Mouse (Mus musculus) left cerebral cortex, postnatal 14 days (tissue): ENCODE results near the gene Iqch. TPM values are rescaled to one million over a fixed set of nuclear protein-coding genes. Genes with fewer than 3 reads are reported as not detected.

Source experiments
- DNase-seq, 2 experiments: peaks; one replicate each; pipeline ENCODE4 v3.0.0; 2021 to 2022; ENCODE audit warnings: low spot score in 2 of 2, mixed read lengths in 1 of 2
- intact Hi-C: fragments of 180-260 bp; cut with DNase I; formaldehyde crosslinking; loops from one replicate; pipeline ENCODE4 v1.15.1; 2025
- total RNA-seq, 2 experiments: library from RNA; stranded (reverse); gene quantifications; 2 replicates each; pipeline ENCODE4 v1.2.3; 2021

Iqch gene
- total RNA-seq, 2 experiments from 2014 or later: 0.19 TPM; not detected in 1

DNA sequence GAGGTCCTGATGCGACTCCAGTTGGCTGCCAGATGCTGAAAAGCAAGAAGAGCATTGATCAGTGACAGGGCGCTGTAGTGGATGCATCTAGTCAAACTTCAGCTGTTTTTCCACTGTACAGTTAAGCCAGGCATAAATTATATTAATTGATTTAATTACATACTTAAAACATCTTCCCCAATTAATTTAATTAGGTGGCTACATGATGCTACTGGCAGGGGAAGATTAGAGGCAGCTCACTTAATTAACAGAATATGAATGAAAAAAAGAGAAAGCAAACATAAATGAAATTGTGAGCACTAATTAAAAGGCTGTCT is 78.4 kb downstream of the Iqch start:
- intact Hi-C loops: no loop called here
- DNase-seq: no peak

DNA sequence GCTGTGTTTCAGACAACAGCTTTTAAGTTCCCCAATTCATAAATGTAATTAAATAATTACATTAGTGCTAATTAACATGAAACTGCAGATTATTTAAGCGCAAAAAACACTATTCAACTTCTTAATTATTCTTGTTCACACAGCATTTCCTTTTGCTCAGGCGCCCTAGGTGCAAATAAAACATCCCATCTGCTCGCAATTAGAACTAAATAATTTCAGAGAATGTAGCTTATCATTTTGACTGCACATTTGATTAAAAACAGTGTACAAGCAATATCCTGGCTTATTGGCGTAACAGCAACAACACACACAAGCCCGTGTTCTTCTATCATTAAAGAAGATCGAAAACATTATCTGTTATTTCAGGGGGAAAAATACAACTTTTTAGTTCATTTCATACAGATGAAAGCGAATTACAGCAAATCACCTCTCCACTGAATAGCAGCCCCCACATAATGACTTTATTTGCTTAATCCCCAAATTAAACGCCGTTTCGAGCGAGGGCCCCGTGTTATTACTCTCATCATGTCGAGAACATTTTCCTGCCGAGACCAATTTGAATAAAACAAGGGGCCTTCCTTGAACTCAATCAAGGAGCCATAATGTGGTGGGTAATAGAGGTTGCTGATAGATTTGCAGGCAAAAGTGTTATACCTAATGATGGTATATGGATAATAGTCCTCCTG is 78.9 kb downstream of the Iqch start:
- DNase-seq: no peak
- intact Hi-C loops: no loop called here

DNA sequence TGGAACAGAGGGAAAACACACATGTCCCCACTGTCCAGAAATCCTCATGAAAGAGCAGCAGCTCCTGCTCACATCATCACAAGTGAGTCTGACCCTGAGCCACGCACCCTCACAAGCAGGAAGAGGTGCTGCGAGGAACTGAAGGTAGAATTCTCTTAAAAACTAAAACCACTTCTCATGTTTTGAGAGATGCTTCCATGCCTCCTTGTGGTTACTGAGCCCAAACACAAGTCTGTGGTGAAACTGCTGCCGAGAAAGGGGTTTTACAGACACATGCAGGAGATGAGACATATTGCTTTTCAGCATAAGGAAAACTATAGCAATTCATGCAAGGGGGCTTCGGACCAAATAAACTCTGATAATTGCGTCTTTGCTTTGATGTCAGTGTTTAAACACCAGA is 89.4 kb downstream of the Iqch start:
- no peak for DNase-seq
- intact Hi-C loops: loop anchor here (5.0 kb wide), 1 partner anchor 376 kb away; no protein-coding TSS in a partner anchor

DNA sequence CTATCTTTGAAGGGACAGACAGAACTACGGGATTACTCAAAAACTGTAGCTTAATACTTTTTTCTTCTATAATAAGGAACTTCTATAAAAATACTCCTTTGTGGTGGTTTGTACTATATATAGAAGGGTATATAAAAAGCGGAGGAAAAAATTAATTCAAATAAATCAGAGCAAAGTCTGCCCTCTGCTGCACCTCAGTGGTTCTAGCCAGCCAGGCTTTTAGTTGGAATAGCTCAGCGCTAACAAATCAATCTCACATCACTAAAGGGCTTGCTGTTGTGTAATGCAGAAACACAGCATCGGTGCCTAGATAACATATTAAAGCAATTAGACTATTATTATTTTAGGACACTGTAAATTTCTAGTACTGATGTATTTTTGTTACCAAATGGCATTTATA is 91.3 kb downstream of the Iqch start:
- intact Hi-C loops: loop anchor here (5.0 kb wide), 1 partner anchor 374 kb away; no protein-coding TSS in a partner anchor
- no peak for DNase-seq

DNA sequence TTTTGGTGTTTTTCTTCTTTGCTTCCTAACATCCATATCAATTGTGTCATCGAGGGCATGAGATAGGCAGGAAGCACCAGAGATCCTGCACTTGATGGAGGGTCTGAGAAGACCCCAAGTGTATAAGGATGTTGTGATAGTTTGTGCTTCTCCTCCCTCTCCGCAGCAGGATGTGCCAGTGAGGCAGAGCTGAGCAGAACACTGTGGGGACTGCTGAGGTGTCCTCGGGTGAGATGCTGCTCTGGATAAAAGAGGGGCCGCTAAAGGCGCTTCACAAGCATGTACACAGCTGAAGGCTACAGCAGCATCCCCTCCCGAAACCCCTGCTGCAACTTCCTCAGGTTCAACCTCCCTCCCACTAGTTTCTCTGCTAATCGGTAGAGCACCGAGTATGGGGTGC is 95.2 kb downstream of the Iqch start:
- intact Hi-C loops: no loop called here
- no peak for DNase-seq

DNA sequence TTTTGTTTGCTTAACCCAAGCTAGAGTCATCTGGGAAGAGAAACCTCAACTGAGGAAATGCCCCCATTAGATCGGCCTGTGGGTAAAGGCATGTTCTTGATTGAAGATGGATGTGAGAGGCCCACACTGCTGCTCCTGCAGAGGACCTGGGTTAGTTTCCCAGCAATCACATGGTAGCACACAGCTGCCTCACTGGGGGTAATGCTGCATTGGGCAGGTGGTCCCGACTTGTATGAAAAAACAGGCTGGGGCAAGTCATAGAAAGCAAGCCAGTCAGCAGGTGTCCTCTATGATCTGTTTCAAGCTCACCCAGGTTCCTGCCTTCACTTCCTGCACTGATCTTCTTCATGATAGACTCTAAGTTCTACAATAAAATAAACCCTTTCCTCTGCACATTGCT is 98.4 kb downstream of the Iqch start:
- intact Hi-C loops: no loop called here
- no peak for DNase-seq

DNA sequence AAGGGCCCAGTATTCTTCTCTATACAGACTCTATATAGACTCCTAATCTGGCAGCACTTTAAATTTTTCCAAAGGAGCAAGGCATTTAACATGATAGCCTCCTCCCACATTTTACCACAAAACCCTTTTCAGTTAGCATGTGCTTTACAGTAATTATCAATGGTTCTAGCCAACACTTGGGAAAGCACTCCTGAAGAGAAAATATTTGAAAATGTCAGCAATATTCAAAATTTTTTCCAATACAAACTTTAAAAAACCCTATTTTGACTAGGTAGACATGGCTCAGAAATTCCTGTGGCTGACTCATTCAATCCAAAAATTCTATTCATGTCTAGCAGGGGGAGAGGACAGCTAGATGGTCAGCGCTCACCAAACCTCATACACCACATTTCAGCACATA is 100.8 kb downstream of the Iqch start:
- no peak for DNase-seq
- intact Hi-C loops: no loop called here

DNA sequence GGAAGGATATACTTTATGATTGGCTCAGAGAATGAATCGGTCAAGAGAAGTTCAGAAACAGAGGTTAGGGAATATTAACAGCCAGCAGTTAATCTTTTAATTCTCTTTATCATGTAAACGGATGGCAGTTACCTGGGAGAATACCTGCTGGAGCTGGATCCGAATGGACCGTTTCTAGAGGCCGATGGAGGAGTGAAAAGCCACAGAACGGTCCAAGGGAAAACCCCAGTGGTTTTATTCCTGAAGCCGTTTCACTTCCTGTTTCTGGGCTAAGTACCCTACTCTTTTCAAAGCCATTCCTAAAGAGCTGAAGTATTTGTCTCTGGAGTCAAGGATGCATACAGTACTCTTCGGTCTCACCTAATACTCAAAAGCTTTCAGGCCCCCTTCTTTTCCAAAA is 102.4 kb downstream of the Iqch start:
- intact Hi-C loops: no loop called here
- no peak for DNase-seq

DNA sequence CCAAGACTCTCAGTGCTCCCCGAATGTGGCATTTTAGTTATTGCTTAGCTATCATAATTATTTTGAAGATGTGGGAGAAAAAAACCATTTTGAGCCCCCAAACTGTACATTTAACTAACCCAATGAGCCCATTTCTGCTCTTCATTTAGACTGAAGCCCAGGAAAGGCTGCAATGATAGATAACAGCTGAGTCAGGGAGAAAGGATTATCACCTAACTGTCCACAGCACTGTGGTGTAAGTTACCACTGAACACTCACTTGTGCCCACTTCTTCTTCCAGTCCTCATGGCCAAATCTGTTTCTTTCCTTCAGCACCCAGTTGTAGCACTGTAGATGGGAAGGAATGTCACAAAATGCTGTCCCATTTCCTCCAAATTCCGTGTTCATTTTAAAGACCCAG is 106.5 kb downstream of the Iqch start:
- intact Hi-C loops: no loop called here
- no peak for DNase-seq

DNA sequence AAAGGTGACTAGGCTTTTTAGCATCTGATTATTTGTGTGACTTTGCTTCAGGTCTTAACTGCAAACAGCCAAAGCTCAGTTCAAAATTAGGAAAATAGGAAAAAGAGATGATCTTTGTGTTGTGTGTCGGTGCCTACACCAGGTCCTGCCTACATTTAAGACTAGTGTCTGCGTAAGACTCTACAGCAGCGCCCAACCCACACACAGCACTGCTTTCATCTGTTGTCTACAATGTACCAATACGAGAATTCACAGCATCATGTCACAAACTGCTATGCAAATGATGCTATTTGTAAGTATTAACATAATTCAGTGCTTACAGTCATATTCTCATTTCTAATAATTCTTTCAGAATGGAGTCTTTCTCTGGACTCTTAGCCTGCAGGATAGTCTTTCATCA is 108.5 kb downstream of the Iqch start:
- DNase-seq: no peak
- intact Hi-C loops: no loop called here

DNA sequence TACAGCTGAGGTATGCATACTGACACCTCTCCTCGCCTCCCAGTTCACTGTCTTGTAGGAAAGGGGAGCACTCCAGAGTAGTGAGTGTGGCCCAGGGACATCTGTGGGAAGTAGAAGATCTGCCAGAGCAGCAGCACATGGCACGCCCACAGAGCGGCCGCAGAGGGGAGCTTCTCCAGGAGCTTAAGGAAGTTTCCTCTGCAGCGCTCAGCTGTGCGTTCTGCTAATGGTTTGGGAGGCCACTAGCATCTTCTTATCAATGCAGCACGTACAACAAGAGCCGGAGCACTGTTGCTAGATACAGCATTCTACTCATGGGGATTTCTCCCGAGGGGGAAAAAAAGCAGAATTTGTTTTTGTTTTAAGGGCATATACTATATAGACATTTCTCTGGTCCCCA is 110.0 kb downstream of the Iqch start:
- no peak for DNase-seq
- intact Hi-C loops: no loop called here

DNA sequence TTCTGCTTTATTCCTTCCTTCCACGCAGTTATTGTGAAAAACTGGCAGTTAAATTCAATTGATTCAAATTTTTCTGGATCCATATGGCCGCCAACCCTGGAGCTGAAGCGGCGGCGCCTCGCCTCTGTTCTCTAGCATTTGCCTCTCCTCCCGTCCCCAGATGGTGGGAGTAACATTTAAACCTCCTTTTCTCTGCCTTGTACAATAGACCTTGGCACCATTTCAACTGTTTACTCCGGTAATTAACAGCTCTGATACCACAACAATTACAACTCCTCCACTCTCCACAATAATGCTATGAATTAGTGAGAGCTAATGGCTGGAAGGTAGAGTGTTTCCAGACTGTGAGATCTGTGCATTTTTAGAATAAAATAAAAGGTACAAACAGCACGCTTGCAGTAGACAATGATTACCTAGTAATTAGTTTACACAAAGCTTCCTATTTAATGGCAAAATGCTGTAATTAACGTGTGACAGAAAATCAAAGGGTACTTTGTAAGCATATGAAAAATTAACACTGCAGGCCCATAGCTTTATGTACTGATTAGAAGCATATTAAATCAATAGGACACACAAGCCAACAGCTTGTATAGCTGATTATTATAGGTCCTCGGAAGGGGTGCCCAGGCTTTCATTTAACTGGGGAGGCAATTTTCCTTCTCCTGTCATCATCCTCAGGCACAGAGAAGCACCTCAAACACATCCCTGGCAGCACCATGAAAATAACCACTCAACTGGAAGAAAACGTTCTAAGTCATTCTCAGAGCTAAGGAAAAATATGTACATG is 111.6 kb downstream of the Iqch start:
- intact Hi-C loops: no loop called here
- peak in 1 of 2 experiments; percentile 11 for DNase-seq

DNA sequence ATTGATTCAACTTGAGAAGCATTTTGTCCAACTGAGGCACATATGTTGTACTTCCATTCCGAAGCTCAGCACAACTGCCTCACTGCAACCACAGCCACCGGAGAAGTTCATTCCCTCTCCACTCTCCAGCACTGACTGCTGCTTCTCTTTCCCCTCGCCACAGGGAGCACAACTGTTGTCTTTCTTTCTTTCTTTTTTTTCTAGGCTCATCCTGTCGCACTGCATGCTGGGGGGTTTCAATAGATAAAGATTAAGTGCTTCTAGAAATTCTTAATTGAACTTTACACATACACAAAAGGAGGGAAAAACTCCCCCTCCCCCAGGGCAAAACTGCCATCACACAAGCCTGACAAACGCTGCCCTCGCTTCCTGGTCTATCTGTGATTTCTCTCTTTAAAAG is 113.1 kb downstream of the Iqch start:
- intact Hi-C loops: no loop called here
- DNase-seq: no peak

DNA sequence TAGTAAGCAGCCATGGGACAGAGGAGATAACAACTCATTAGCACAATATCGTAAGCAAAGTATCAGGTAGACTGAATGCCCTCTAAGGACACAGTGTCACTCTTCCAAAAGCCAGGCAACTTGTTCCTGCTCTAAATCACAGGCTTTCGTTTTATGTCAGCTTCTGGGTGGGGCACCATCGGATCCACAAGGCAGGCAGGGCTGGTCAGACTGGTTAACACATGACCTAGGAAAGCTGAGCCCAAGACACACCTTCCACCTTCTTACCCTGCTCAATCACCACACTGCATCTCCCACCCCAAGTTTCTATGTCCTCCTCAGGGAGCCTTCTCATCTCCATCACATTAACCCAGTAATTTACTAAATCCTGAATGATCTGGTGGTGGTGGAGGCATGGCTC is 136.7 kb downstream of the Iqch start:
- intact Hi-C loops: no loop called here

DNA sequence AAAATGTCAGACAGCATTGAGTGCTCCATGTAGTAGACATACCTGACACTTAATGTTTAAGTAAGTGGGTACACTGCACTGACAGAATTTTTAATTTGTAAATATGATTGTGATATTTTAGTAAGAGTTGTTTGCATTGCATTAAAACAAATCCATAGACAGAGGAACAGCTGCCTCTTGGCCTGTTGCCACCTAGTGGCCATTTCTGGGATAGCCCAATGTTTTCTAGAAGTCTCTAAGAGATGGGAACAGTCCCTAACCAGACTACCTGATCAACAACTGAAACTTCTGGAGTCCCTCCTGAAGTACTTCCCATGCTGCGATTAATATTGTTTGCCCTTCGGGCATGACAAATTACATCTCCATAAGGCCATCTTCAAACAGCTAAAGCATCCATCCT is 140.0 kb downstream of the Iqch start:
- intact Hi-C loops: loop anchor here (2.0 kb wide), 1 partner anchor 325 kb away; no protein-coding TSS in a partner anchor
- peak; percentile 82 to 91 for DNase-seq

More for the DNA sequence above, 136.7 kb downstream of the Iqch start:
- no peak for DNase-seq

DNA sequence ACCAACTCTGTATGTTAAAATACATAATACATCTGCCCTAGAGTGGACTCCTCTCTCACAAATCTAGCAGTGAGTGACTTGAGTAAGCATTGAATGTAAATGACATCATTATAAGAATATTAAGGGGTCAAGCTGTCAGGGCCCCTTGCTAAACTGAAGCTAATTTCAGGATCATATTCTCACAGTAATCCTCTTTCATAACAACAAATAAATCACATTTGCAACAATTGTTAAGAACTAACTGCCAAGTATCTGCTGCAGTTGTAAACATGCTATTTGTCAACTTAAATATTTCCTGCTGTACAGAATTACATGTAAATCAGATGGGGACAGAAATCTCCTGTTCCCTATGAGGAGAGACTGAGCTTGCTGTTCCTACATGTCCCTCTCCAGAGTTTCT is 145.9 kb downstream of the Iqch start:
- intact Hi-C loops: no loop called here
- DNase-seq: no peak

DNA sequence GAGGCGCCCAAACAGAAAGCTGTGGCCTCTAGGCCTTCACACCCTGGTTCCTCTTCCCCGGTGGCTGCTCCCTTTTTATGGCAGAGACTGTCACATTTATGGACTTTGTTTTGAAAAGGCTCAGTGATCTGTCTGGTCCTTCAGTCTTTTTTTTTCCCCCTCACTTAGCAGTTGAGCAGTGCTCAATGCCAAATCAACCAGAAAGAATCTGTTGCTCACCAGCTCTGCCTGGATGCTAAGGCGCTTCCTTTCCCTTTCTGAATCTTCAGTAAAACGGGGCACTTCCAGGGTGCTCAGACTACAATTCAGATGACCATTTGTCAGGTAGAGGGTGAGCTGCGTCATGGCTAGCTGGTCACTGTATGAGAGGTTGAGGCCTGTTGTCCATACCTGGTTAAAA is 148.0 kb downstream of the Iqch start:
- intact Hi-C loops: no loop called here
- no peak for DNase-seq

DNA sequence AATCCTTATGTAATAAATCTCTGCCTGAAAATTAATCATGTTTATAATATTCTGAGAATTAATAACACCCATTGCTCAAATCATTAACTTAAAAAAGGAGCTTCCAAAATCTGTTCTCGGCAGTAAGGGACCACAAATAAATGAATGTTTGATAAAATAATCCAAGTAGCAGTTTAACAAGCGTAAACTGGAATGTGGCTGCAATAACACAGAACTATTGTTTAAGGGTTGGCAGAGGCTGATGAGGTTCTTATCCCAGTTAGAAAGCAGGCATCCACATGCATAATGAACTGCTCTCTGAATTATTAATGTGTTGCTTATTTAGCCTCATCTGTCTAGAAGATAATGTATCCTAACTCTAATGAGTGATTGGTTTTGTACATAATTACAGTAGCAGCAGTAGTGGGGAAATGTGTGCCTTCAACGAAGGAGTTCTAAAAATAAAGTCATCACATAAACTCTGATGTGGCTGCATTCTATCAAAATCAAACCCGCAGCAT is 151.7 kb downstream of the Iqch start:
- DNase-seq: no peak
- intact Hi-C loops: no loop called here

DNA sequence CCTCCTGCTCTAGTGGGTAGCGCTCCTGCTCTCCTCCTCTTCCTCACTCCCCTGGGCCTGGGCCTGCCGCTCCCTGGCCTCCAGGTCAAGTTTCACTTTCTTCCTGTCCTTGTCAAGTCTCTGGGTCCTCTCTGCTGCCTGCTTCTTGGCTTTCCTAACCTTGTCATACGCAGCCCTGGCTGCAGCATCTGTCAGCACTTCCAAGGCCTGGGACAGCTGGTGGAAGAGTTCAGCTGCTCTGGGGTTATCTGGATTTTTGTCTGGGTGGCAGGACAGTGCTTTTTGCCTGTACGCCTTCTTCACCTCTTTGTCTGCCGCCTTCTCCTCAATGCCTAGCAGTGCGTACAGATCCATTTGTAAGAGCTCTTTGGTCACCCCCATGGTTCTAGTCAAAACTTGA is 158.6 kb downstream of the Iqch start:
- no peak for DNase-seq
- intact Hi-C loops: no loop called here

DNA sequence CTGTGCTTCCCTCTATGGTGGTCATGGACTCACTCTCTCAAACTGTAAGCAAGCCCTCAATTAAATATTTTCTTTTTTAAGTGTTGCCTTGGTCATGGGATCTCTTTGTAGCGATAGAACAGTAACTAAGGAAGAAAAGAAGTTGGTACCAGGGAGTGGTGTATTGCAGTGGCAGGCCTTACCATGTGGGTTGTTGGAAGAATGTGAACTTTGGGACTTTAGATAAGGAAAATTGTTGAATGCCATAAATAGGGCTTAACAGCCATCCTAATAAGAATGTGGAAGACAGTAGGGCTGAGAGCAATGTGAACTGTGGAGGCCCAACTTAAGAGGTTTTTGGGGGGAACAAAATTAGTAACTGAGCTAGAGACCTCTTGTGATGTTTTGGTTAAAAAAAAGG is 171.6 kb downstream of the Iqch start:
- no peak for DNase-seq
- intact Hi-C loops: no loop called here

DNA sequence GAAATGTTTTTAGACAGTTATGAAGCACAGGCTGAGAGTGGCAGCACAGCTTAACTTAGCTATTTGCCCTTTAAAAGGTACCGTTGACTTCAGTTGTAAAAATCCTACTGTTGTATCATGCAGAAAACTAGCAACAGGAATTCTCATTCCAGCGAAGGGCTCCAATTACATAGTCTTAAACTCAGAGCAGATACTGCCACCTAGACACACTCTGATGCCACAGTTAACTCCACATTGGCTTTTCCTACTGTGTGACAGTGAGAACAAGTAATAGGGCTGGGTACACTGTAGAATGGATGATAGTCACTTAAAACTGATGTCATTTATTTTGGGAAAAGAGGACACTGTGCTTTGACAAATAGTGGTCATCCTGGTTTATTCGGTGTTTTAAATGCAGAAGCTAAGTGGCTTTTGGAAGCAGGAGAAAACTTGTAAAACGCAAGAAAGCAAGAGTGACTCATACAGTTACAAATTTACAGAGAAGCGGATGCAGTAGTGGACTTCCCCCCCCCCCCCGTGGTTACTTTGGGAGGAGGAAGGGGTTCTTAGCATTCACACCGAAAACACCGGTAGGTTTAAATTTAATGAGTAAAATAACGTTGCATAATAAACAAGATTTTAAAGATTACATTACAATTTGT is 181.1 kb downstream of the Iqch start:
- peak; percentile 10 to 17 for DNase-seq
- intact Hi-C loops: no loop called here
